Mouse (Mus musculus): ENCODE data around the gene Spindoc. TPM values are rescaled to one million over a fixed set of nuclear protein-coding genes. Genes with fewer than 3 reads are reported as not detected.

The Spindoc gene
- total RNA-seq (2018; cell fraction: chromatin; rRNA removed): 10 to 100 TPM; 20.4 to 65.9 (median 33.9) TPM
- total RNA-seq (2018; cell fraction: cytosol; rRNA removed): 10 to 100 TPM in 8 of 26 experiments, 1 to 10 TPM in 18; 6.3 to 14.5 (median 9.0) TPM
- 10 to 100 TPM in 25 of 26 experiments, 1 to 10 TPM in 1; 7.3 to 45.2 (median 22.6) TPM for total RNA-seq (2018; cell fraction: nucleus; rRNA removed)
- 5.7 to 8.2 TPM (median 6.0 TPM) in 3 replicates for polyA plus RNA-seq (2018)

GRCm38 (mm10) chr19:7382903-7383865 is at the start of gene Spindoc:
Spindoc (minus strand) TSS chr19:7382994.
- H3K36me3 ChIP-seq (ENCODE audit: inconsistent target): no peaks in the 10 kb centered on the region
- 5% methylated on average over 36 of the region's 52 CpGs for WGBS (ENCODE audit: missing documents)
- peak within 1 kb of the TSS; percentile 55 for H3K4me3 ChIP-seq (ENCODE audit: inconsistent target)
- peaks cover 19% of the 10 kb centered on the region; the same call in 1 of the 2 replicates for H3K79me2 ChIP-seq (ENCODE audit: inconsistent target)
- no peak within 1 kb of the TSS for H3K27ac ChIP-seq

GRCm38 (mm10) chr19:7425398-7425775 is 42.6 kb upstream of the Spindoc start:
- H3K36me3 ChIP-seq (ENCODE audit: inconsistent target): peaks cover 38% of the 10 kb centered on the region
- no peak overlapping the region for H3K4me3 ChIP-seq (ENCODE audit: inconsistent target)
- no peak overlapping the region for H3K27ac ChIP-seq
- H3K79me2 ChIP-seq (ENCODE audit: inconsistent target): no peaks in the 10 kb centered on the region
- 54% methylated on average over 3 of the region's 3 CpGs for WGBS (ENCODE audit: missing documents)

GRCm38 (mm10) chr19:7424590-7425397 is 42.0 kb upstream of the Spindoc start:
- H3K4me3 ChIP-seq (ENCODE audit: inconsistent target): no peak overlapping the region
- H3K27ac ChIP-seq: no peak overlapping the region
- peaks cover 32% of the 10 kb centered on the region for H3K36me3 ChIP-seq (ENCODE audit: inconsistent target)
- 93% methylated on average over 8 of the region's 8 CpGs for WGBS (ENCODE audit: missing documents)
- no peaks in the 10 kb centered on the region for H3K79me2 ChIP-seq (ENCODE audit: inconsistent target)

- H3K27ac ChIP-seq: no peak overlapping the region
- WGBS (ENCODE audit: missing documents): 84% methylated on average over 7 of the region's 7 CpGs
- no peaks in the 10 kb centered on the region for H3K79me2 ChIP-seq (ENCODE audit: inconsistent target)
- H3K36me3 ChIP-seq (ENCODE audit: inconsistent target): peaks cover 26% of the 10 kb centered on the region
- no peak overlapping the region for H3K4me3 ChIP-seq (ENCODE audit: inconsistent target)
Observed at GRCm38 (mm10) chr19:7424131-7424530, 41.3 kb upstream of the Spindoc start.

GRCm38 (mm10) chr19:7423656-7424030 is 40.8 kb upstream of the Spindoc start:
- Histone ChIP-seq H3K79me2 (ENCODE audit: inconsistent target) (no peaks in the 10 kb centered on the region), H3K36me3 (ENCODE audit: inconsistent target) (peaks cover 21% of the 10 kb centered on the region), H3K27ac (no peak overlapping the region), H3K4me3 (ENCODE audit: inconsistent target) (no peak overlapping the region)
- 88% methylated on average over 16 of the region's 16 CpGs for WGBS (ENCODE audit: missing documents)

- Histone ChIP-seq H3K4me3 (ENCODE audit: inconsistent target) (no peak overlapping the region), H3K27ac (no peak overlapping the region), H3K79me2 (ENCODE audit: inconsistent target) (no peaks in the 10 kb centered on the region), H3K36me3 (ENCODE audit: inconsistent target) (peaks cover 16% of the 10 kb centered on the region)
- 93% methylated on average over 51 of the region's 51 CpGs for WGBS (ENCODE audit: missing documents)
Observed at GRCm38 (mm10) chr19:7423028-7423655, 40.3 kb upstream of the Spindoc start.

- H3K4me3 ChIP-seq (ENCODE audit: inconsistent target): no peak overlapping the region
- H3K36me3 ChIP-seq (ENCODE audit: inconsistent target): peaks cover 11% of the 10 kb centered on the region
- no peak overlapping the region for H3K27ac ChIP-seq
- H3K79me2 ChIP-seq (ENCODE audit: inconsistent target): no peaks in the 10 kb centered on the region
- 93% methylated on average over 21 of the region's 35 CpGs for WGBS (ENCODE audit: missing documents)
Observed at GRCm38 (mm10) chr19:7422656-7423027, 39.8 kb upstream of the Spindoc start.

- Histone ChIP-seq H3K79me2 (ENCODE audit: inconsistent target) (no peaks in the 10 kb centered on the region), H3K27ac (no peak overlapping the region), H3K36me3 (ENCODE audit: inconsistent target) (0 out of 2 replicates have a peak, but pooled peaks cover 7% of the 10 kb centered on the region), H3K4me3 (ENCODE audit: inconsistent target) (no peak overlapping the region)
- WGBS (ENCODE audit: missing documents): 95% methylated on average over 24 of the region's 48 CpGs
Observed at GRCm38 (mm10) chr19:7421602-7422591, 39.1 kb upstream of the Spindoc start.

GRCm38 (mm10) chr19:7420841-7421601 is 38.2 kb upstream of the Spindoc start:
- 91% methylated on average over 27 of the region's 27 CpGs for WGBS (ENCODE audit: missing documents)
- Histone ChIP-seq H3K79me2 (ENCODE audit: inconsistent target) (no peaks in the 10 kb centered on the region), H3K36me3 (ENCODE audit: inconsistent target) (0 out of 2 replicates have a peak, but pooled peaks cover 3% of the 10 kb centered on the region), H3K4me3 (ENCODE audit: inconsistent target) (no peak overlapping the region), H3K27ac (no peak overlapping the region)

- H3K27ac ChIP-seq: no peak overlapping the region
- H3K36me3 ChIP-seq (ENCODE audit: inconsistent target): no peaks in the 10 kb centered on the region
- H3K4me3 ChIP-seq (ENCODE audit: inconsistent target): no peak overlapping the region
- 84% methylated on average over 12 of the region's 12 CpGs for WGBS (ENCODE audit: missing documents)
- H3K79me2 ChIP-seq (ENCODE audit: inconsistent target): no peaks in the 10 kb centered on the region
Observed at GRCm38 (mm10) chr19:7420108-7420507, 37.3 kb upstream of the Spindoc start.

GRCm38 (mm10) chr19:7419134-7419533 is 36.3 kb upstream of the Spindoc start:
- Histone ChIP-seq H3K79me2 (ENCODE audit: inconsistent target) (no peaks in the 10 kb centered on the region), H3K4me3 (ENCODE audit: inconsistent target) (no peak overlapping the region), H3K36me3 (ENCODE audit: inconsistent target) (no peaks in the 10 kb centered on the region), H3K27ac (no peak overlapping the region)
- WGBS (ENCODE audit: missing documents): 75% methylated on average over 6 of the region's 6 CpGs

- H3K27ac ChIP-seq: no peak overlapping the region
- H3K36me3 ChIP-seq (ENCODE audit: inconsistent target): no peaks in the 10 kb centered on the region
- no peaks in the 10 kb centered on the region for H3K79me2 ChIP-seq (ENCODE audit: inconsistent target)
- 3% methylated on average over 58 of the region's 59 CpGs for WGBS (ENCODE audit: missing documents)
- H3K4me3 ChIP-seq (ENCODE audit: inconsistent target): peak overlapping the region; percentile 37
Observed at GRCm38 (mm10) chr19:7417911-7418849, 35.4 kb upstream of the Spindoc start.

All from macrophage (primary cell).